Mouse (Mus musculus): ENCODE data around the gene Zdhhc9. TPM values are rescaled to one million over a fixed set of nuclear protein-coding genes. Genes with fewer than 3 reads are reported as not detected.

Zdhhc9 gene
- polyA plus RNA-seq, 1 experiment, result 16.6 TPM

- Histone ChIP-seq H3K27me3 (ENCODE audit: control insufficient read depth, insufficient read depth, insufficient read length) (peaks cover 4% of the 10 kb centered on the region), H3K79me2 (ENCODE audit: control insufficient read depth, insufficient read depth) (no peaks in the 10 kb centered on the region), H3K36me3 (ENCODE audit: control insufficient read depth, insufficient read depth) (no peaks in the 10 kb centered on the region), H3ac (ENCODE audit: control insufficient read depth, insufficient read length) (no peak overlapping the region), H3K4me3 (no peak overlapping the region), H3K4me2 (ENCODE audit: low read depth) (no peak overlapping the region)
- TF ChIP-seq TCF12 (IDR thresholded peaks at IDR 0.05; ENCODE audit: insufficient read depth, poor library complexity, severe bottlenecking) (no peak), MAX (IDR thresholded peaks at IDR 0.05; ENCODE audit: low read depth) (no peak), REST (IDR thresholded peaks at IDR 0.05; ENCODE audit: insufficient read depth, insufficient read length) (no peak), MYOG (IDR thresholded peaks at IDR 0.05; ENCODE audit: control insufficient read depth in 1 of 3, insufficient read depth in 1 of 3, insufficient read length in 2 of 3, low read depth in 2 of 3) (no peak), POLR2AphosphoS2 (IDR thresholded peaks at IDR 0.05; ENCODE audit: insufficient read length, low read depth) (no peak), E2F4 (IDR thresholded peaks at IDR 0.05; ENCODE audit: insufficient read depth) (no peak), CEBPB (IDR thresholded peaks at IDR 0.05; ENCODE audit: insufficient read depth, poor library complexity, severe bottlenecking) (no peak), USF1 (IDR thresholded peaks at IDR 0.05; ENCODE audit: low read depth) (no peak), SRF (IDR thresholded peaks at IDR 0.05; ENCODE audit: control insufficient read depth, insufficient read length, low read depth) (no peak), POLR2A (IDR thresholded peaks at IDR 0.05; ENCODE audit: insufficient read length, low read depth) (no peak), TCF3 (IDR thresholded peaks at IDR 0.05; ENCODE audit: insufficient read length, low read depth) (no peak), MYOD1 (IDR thresholded peaks at IDR 0.05; ENCODE audit: control insufficient read depth in 1 of 3, insufficient read length in 2 of 3, low read depth in 2 of 3) (no peak)
Measured at GRCm38 (mm10) chrX:48136935-48137334, 71.7 kb downstream of the Zdhhc9 start.

GRCm38 (mm10) chrX:48129167-48129566, 79.5 kb downstream of the Zdhhc9 start:
- no peak overlapping the region for H3K4me3 ChIP-seq

GRCm38 (mm10) chrX:48127502-48128218, 81.0 kb downstream of the Zdhhc9 start:
- no peak overlapping the region for H3K4me3 ChIP-seq
- no peak overlapping the region for H3K4me2 ChIP-seq (ENCODE audit: low read depth)
- H3K79me2 ChIP-seq (ENCODE audit: control insufficient read depth, insufficient read depth), result no peaks in the 10 kb centered on the region
- TF ChIP-seq POLR2AphosphoS2 (IDR thresholded peaks at IDR 0.05; ENCODE audit: insufficient read length, low read depth), result no peak
- TF ChIP-seq SRF (IDR thresholded peaks at IDR 0.05; ENCODE audit: control insufficient read depth, insufficient read length, low read depth), result no peak
- no peak for TF ChIP-seq MYOG (IDR thresholded peaks at IDR 0.05; ENCODE audit: control insufficient read depth in 1 of 3, insufficient read depth in 1 of 3, insufficient read length in 2 of 3, low read depth in 2 of 3)
- no peak for TF ChIP-seq POLR2A (IDR thresholded peaks at IDR 0.05; ENCODE audit: insufficient read length, low read depth)
- TF ChIP-seq REST (IDR thresholded peaks at IDR 0.05; ENCODE audit: insufficient read depth, insufficient read length), result no peak
- TF ChIP-seq TCF12 (IDR thresholded peaks at IDR 0.05; ENCODE audit: insufficient read depth, poor library complexity, severe bottlenecking), result no peak
- TF ChIP-seq E2F4 (IDR thresholded peaks at IDR 0.05; ENCODE audit: insufficient read depth), result no peak
- no peak for TF ChIP-seq TCF3 (IDR thresholded peaks at IDR 0.05; ENCODE audit: insufficient read length, low read depth)
- no peak for TF ChIP-seq MAX (IDR thresholded peaks at IDR 0.05; ENCODE audit: low read depth)
- no peak for TF ChIP-seq USF1 (IDR thresholded peaks at IDR 0.05; ENCODE audit: low read depth)
- no peak for TF ChIP-seq MYOD1 (IDR thresholded peaks at IDR 0.05; ENCODE audit: control insufficient read depth in 1 of 3, insufficient read length in 2 of 3, low read depth in 2 of 3)
- TF ChIP-seq CEBPB (IDR thresholded peaks at IDR 0.05; ENCODE audit: insufficient read depth, poor library complexity, severe bottlenecking), result no peak
- no peaks in the 10 kb centered on the region for H3K36me3 ChIP-seq (ENCODE audit: control insufficient read depth, insufficient read depth)
- no peaks in the 10 kb centered on the region for H3K27me3 ChIP-seq (ENCODE audit: control insufficient read depth, insufficient read depth, insufficient read length)
- no peak overlapping the region for H3ac ChIP-seq (ENCODE audit: control insufficient read depth, insufficient read length)

More at GRCm38 (mm10) chrX:48129167-48129566, 79.5 kb downstream of the Zdhhc9 start:
- Histone ChIP-seq H3K4me2 (ENCODE audit: low read depth) (no peak overlapping the region), H3K27me3 (ENCODE audit: control insufficient read depth, insufficient read depth, insufficient read length) (no peaks in the 10 kb centered on the region), H3K36me3 (ENCODE audit: control insufficient read depth, insufficient read depth) (no peaks in the 10 kb centered on the region), H3ac (ENCODE audit: control insufficient read depth, insufficient read length) (no peak overlapping the region), H3K79me2 (ENCODE audit: control insufficient read depth, insufficient read depth) (no peaks in the 10 kb centered on the region)
- TF ChIP-seq TCF12 (IDR thresholded peaks at IDR 0.05; ENCODE audit: insufficient read depth, poor library complexity, severe bottlenecking) (no peak), CEBPB (IDR thresholded peaks at IDR 0.05; ENCODE audit: insufficient read depth, poor library complexity, severe bottlenecking) (no peak), MYOG (IDR thresholded peaks at IDR 0.05; ENCODE audit: control insufficient read depth in 1 of 3, insufficient read depth in 1 of 3, insufficient read length in 2 of 3, low read depth in 2 of 3) (no peak), POLR2AphosphoS2 (IDR thresholded peaks at IDR 0.05; ENCODE audit: insufficient read length, low read depth) (no peak), SRF (IDR thresholded peaks at IDR 0.05; ENCODE audit: control insufficient read depth, insufficient read length, low read depth) (no peak), REST (IDR thresholded peaks at IDR 0.05; ENCODE audit: insufficient read depth, insufficient read length) (no peak), POLR2A (IDR thresholded peaks at IDR 0.05; ENCODE audit: insufficient read length, low read depth) (no peak), USF1 (IDR thresholded peaks at IDR 0.05; ENCODE audit: low read depth) (no peak), MYOD1 (IDR thresholded peaks at IDR 0.05; ENCODE audit: control insufficient read depth in 1 of 3, insufficient read length in 2 of 3, low read depth in 2 of 3) (no peak), TCF3 (IDR thresholded peaks at IDR 0.05; ENCODE audit: insufficient read length, low read depth) (no peak), E2F4 (IDR thresholded peaks at IDR 0.05; ENCODE audit: insufficient read depth) (no peak), MAX (IDR thresholded peaks at IDR 0.05; ENCODE audit: low read depth) (no peak)

- H3K4me2 ChIP-seq (ENCODE audit: low read depth), result no peak overlapping the region
- TF ChIP-seq E2F4 (IDR thresholded peaks at IDR 0.05; ENCODE audit: insufficient read depth) (no peak), MYOD1 (IDR thresholded peaks at IDR 0.05; ENCODE audit: control insufficient read depth in 1 of 3, insufficient read length in 2 of 3, low read depth in 2 of 3) (no peak)
- no peak overlapping the region for H3K4me3 ChIP-seq
- no peaks in the 10 kb centered on the region for H3K36me3 ChIP-seq (ENCODE audit: control insufficient read depth, insufficient read depth)
- H3K79me2 ChIP-seq (ENCODE audit: control insufficient read depth, insufficient read depth), result no peaks in the 10 kb centered on the region
- H3K27me3 ChIP-seq (ENCODE audit: control insufficient read depth, insufficient read depth, insufficient read length), result no peaks in the 10 kb centered on the region
- no peak overlapping the region for H3ac ChIP-seq (ENCODE audit: control insufficient read depth, insufficient read length)
Measured at GRCm38 (mm10) chrX:48126903-48127476, 81.7 kb downstream of the Zdhhc9 start.
